Mouse (Mus musculus): ENCODE data around the gene Gm20517.

DNA sequence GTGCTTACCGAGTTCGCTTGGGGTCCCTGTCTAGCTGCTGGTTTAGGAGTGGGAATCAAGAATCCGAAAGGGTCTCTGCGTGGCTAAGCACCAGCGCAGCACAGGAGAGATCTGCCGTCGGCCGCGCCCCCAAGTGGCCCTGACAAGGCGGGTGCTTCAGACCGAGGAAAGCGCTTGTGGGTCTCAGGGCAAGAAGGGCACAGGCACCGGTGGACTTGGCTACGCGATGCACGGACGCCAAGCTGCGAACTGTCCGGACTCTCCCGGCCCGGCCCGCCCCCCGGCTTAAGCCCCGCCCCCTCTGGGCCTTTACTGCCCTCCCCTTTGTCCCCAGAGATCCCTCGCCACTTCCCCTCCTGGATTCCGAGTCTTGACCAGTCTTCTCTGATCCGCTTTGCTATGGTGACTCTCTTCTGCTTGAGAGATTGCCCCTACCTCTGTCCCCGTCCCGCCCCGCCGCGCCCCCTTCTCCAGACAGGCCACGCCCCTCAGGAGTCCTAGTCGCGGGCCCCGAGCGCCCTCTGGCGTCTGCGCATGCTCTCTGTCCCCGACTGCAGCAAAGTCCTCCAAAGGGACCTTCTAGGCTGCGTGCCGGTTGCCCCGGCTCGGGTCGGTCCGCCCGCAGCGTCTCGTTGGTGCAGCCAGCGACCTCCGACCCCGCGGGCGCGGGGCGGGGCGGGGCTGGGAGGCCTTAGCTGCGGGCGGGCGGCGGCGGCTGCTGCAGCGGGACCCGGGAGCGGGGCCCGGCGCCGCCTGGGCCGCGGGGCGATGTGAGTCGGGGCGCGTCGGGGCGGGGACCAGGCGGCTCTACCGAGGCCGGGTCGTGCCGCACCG is 83.3 kb downstream of the Gm20517 start, which contains the start of gene Prickle4:
- TF ChIP-seq CTCF (IDR thresholded peaks at IDR 0.05; ENCODE audit: low read depth) (peak; percentile 93), EP300 (IDR thresholded peaks at IDR 0.05; ENCODE audit: low read depth) (no peak)

Data from liver, embryonic 14.5 days (tissue).